Mouse (Mus musculus) small intestine, adult 2 months (tissue): ENCODE data around the gene Cd2.

Experiments
- CTCF ChIP-seq: fragments of 200-500 bp; IDR thresholded peaks from 2 replicates; pipeline ENCODE4 v1.5.1; 2012; ENCODE audit warnings: low read depth, mild to moderate bottlenecking, control low read depth, inconsistent platforms, low read length, moderate library complexity, mixed read lengths; ENCODE audit not compliant: insufficient replicate concordance, insufficient read length; ENCODE audit errors: extremely low read depth
- POLR2A ChIP-seq: fragments of 200-500 bp; IDR thresholded peaks from 2 replicates; pipeline ENCODE4 v1.6.1; 2012; ENCODE audit warnings: low read depth, mild to moderate bottlenecking, control low read depth, inconsistent platforms, low read length, moderate library complexity

GRCm38 (mm10) chr3:101243002-101243401 is 44.7 kb downstream of the Cd2 start:
- TF ChIP-seq CTCF (no peak), POLR2A (no peak)
